Mouse (Mus musculus): ENCODE measurements around the gene Sult2b1.

The Sult2b1 gene

DNA sequence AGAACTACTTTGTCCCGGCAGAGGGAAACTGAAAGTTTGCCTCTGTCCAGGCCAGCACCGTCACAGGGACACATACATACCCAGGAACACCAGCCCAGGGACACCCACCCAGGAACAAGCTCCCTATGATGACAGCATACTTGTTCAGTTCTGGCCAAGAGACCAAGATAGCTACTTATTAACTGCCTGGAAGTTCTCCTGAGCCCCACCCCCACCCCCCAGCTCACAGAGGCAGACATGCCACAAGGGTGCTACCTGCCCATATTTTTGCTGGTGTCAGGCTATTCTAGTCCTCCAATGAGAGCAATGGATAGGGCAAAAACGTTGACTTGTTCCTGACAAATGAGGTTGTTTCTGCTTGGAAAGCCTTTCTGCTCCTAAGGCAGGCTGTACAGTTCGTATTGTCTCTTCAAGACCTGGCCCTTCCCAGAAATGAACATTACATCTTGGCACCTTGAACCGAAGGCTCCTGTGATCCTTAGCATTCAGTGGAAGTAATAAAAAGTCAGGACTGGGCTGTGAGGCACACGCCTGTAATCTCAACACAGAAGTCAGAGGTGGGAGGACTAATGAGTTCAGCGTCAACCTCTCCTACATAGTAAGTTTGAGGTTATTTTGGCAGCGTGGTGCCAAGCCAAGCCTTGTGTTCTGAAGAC lies 13.9 kb downstream of the Sult2b1 start:
- no peak for DNase-seq (ENCODE audit: low spot score in 2 of 2)

DNA sequence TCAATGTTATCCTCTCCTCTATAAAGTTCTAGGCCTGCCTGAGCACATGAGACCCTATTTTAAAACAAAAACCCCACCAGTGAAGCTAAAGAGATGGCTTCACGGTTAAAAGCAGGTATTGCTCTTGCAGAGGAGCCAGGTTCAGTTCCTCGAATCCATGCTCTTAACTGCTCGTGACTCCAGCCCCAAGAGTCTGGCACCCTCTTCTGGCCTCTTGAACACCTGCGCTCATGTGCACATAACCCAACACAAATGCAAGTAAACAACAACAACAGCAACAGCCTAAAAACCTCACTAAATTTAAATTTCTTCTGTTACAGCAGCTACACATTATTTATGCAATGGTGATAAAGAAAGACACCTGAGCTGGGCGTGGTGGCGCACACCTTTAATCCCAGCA lies 17.0 kb downstream of the Sult2b1 start:
- DNase-seq (ENCODE audit: low spot score in 2 of 2), result no peak

DNA sequence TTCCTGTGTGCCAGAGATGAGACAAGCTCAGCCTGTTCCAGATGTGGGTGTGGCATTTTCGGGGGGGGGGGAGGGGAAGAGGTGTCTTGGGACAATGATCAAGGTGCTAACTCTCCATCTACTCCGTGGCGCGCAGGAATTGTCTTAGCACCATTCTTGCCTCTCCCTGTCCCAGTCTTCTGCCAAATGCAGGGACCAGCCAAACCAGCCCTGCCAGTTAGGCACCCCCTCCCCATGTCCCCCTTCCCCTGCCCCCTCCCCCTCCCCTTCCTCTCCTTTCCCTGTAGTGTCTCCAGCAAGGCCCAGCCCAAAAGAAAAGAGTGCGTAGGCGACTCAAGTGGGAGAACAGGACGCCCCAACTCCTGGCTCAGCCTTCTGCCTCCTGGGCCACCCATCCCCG lies 17.7 kb downstream of the Sult2b1 start:
- no peak for DNase-seq (ENCODE audit: low spot score in 2 of 2)

DNA sequence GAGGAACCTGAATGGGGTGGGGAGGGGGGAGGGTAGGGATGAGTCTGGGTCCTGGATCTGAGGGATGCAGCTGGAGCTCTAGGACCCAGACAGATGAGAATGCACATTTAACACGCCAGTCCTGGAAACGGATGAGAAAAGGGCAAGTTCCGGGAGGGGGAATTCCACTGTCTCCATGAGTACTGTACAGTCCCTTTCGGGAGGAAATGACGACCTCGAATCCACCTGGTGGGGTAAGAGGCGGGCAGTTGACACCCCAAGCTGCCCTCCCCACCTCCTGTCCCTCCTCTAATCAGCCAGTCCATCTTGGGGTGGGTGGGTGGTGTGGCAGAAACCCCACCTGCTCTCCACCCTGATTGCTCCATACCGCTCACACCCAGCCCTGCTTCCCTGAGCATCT lies 18.5 kb downstream of the Sult2b1 start:
- DNase-seq (ENCODE audit: low spot score in 2 of 2), result no peak

DNA sequence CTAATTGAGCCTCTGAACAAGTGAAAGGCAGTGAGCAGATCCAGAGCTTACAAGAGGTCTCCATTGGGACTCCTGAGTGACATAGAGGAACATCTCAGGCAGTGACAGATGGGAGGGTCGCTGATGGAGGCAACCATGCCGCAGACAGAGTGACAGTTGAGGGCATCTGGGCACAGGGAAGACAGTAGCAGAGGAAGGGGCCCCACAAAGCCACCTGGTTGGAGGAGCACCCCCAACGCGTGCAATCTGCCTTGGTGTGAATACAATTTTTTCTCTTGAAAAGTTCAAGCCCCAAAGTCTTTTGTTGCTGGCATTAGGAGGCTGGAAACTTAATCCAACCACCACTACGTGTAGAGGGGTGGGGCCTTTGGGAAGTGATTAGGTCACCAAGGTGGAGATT lies 24.3 kb downstream of the Sult2b1 start:
- no peak for DNase-seq (ENCODE audit: low spot score in 2 of 2)

DNA sequence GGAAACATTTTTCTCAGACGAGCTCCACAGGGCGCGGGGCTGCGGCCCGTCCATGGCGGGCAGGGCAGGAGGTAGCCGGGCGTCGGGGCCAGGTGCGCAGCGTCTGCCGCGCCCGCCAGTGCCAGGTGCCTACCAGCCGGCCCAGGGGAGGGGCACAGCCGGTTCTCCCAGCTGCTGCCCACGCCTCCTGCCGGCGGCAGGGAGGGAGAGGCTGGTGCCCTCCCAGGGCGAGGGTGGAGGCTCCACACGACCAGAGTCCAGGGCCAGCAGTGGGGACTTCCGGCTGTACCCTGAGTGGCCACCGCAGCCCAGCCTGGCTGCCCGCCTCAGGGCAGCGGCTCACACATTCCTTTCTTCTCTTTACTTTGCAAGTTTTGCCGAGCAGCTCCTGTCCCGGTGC lies 25.1 kb downstream of the Sult2b1 start:
- no peak for DNase-seq (ENCODE audit: low spot score in 2 of 2)

DNA sequence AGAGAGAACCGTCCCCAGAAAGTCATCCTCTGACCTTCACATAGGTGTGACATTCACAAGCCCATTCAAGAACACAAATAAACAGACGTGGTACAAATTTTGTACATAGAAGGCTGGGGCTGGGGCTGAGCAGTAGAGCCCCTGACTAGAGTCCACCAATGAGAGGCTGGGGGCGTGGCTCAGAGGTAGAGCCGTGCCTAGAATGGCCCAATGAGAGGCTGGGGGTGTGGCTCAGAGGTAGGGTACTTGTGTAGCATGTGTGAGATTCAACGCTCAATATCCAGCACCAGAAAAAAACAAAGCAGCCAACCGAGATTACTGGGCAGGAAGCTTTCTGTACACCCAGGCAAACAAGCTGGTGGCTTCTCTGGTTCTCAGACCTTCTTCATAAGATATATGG lies 28.8 kb downstream of the Sult2b1 start:
- DNase-seq (ENCODE audit: low spot score in 2 of 2), result no peak

DNA sequence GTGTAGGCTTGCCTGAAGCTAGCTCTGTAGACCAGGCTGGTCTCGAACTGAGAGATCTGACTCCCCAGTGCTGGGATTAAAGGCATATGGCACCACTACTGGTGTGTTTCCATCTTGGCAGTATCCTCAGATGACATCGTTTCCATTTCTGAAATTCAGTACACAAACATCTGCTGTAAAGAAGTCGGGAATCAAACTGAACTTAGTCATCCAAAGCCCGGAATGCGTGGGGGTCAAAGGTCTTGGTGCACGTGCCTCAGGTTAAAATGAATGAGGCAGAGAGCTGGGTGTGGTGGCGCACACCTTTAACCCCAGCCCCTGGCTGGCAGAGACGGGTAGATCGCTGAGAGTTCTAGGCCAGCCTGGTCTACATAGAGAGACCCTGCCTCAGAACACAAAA lies 34.3 kb downstream of the Sult2b1 start:
- no peak for DNase-seq (ENCODE audit: low spot score in 2 of 2)

DNA sequence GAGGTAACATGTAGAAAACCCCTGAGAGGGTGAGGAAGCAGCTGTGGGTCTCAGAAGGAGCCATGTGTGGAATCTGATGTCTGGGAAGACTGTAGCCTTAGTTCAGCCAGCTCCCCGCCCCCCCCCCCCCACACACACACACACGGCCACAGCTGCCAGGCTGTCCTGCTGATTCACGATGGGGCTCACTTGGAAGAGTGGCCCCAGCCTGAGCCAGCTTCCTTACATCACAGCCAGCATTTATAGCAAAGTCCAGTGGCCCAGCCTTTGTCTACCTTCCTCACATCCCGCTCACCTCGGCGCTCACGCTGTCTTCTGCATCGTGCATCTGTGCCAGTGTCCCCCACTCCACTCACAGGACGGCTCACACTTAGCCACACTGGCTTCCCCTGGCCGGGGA lies 35.1 kb downstream of the Sult2b1 start:
- no peak for DNase-seq (ENCODE audit: low spot score in 2 of 2)

DNA sequence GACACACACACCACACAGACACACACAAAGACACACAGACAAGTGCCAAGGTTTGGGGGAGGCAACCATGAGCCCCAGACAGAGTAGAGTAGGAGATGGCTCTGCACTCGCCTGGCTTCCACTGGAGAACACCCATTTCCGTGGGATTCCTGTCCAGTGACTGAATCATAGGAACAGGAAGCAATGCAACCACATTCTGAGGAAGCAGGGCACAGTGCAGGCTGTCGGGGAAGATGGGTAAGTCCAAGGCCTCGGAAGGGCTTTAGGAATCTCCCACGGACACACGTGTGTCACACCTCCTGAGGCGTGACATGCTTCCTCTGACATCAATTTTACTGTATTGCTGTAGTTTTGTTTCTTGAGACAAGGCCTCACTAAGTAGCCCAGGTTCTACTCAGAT lies 36.4 kb downstream of the Sult2b1 start:
- DNase-seq (ENCODE audit: low spot score in 2 of 2), result no peak

DNA sequence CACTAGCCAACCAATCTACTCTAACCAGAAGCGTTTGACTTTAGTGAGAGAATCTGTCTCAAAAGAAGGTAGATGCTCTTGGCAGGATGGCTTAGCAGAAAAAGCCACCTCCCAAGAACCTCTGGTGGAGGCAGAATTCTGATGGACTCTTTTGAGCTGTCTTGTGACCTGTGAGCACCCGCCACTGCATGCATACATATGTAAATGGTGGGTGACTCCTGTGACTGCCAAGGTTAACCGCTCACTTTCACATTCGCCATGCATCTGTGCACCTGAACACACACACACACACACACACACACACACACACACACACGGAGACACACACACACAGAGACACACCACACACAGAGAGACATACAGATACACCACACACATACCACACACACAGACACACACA lies 37.0 kb downstream of the Sult2b1 start:
- no peak for DNase-seq (ENCODE audit: low spot score in 2 of 2)

DNA sequence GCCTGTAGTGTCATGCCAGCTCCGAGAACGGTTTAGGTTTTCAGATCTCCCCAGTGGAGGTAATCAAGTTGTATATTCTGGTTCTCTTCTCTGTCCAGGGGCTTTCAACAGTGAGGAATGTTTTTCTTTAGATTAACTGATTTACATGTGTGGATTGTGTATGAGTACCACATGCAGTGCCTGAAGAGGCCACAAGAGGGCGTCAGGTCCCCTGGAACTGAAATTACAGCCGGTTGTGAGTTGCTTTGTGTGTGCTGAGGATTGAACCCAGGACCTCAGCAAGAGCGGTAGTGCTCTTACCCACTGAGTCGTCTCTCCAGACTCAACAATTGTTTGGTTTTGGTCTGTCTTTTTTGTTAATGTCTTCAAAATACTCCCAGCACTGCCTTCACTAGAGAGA lies 38.0 kb downstream of the Sult2b1 start:
- no peak for DNase-seq (ENCODE audit: low spot score in 2 of 2)

DNA sequence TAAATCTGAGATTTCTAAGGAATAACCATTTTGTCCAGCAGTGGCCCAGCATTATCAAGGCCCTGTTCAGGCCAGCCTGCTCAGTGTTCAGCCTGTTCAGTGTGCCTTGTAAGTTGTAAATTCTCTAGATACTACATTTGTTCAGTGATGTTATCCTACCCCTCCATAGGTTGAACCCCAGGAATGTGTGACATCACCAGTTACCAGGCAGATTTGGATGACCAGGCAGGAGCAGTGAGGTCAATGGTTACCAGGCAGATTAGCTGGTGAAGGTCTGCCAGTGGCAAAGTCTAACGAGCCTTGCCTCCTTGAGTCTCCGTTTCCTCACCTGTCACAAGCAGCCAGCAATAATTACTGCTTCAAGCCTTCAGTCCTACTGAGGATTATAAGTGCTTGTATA lies 40.1 kb downstream of the Sult2b1 start:
- DNase-seq (ENCODE audit: low spot score in 2 of 2), result peak; percentile 61 to 67

DNA sequence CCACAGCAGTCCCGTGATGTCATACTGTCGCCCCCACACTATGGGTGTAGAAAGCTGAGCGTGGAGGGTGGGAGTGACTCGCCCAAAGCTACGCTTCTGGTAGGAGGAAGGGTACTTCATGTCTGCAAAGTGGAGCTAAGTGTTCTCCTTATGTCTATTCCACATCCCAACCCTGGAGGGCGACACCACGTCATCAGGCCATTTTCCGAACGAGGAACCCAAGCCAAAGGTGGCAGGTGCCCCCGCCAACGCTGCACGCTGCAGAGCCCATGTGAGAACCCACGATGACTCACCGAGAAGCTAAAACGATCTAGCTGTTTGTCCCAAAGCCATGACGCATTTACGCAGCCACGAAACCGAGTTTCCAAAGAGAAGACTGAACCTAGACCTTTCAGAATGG lies 42.1 kb downstream of the Sult2b1 start:
- DNase-seq (ENCODE audit: low spot score in 2 of 2), result peak; percentile 58 to 70

DNA sequence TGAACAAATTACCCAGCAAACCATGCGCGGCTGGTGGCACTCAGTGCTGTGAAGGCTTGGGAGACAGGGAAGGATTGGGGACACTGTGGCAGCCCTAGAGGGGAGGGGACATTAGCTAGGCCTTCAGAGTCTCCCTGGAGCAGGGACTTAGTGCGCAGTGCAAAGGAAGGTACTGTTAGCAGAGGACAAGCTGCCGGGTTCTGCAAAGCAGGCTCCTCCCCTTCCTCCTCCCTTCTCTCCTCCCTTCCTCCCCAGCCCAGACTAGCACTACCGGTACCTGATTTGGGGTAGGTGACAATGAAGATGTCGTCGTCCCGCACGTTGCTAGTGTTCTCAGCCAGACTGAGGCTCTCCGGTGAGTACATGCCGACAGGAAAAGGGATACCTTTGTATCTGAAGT lies 42.7 kb downstream of the Sult2b1 start:
- DNase-seq (ENCODE audit: low spot score in 2 of 2), result no peak

DNA sequence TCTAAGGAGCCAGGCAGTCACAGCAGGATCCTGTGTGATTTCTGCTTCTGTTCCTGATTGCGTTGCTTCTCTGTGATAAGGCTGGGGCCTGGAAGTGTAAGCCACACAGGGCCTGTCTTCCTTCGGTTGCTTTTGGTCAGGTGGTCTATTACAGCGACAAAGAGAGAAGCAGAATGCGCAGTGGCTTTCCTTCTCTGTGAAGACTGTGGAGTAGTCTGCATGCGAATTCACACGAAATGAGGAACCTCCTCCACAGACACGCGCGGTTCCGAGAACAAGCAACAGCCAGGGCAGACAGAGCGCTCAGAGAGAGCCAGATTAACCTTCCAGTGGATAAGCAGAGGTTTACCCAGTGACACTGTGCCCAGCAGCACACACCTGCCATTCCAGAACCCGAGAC lies 43.2 kb downstream of the Sult2b1 start:
- DNase-seq (ENCODE audit: low spot score in 2 of 2), result no peak

DNA sequence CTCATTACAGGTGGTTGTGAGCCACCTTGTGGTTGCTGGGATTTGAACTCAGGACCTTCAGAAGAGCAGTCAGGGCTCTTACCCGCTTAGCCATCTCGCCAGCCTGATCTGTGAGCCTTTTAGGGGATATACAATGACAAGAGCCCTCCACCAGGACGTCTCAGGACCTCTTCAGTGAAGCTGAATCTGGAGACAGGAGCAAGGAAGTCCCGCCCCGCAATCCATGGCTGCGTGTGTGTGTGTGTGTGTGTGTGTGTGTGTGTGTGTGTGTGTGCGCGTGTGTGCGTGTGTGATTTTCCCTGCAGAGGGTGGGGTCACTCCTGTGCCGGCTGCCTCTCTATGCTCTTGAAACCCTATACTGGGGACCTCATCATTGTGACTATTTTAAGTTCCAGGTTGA lies 44.6 kb downstream of the Sult2b1 start:
- DNase-seq (ENCODE audit: low spot score in 2 of 2), result no peak

DNA sequence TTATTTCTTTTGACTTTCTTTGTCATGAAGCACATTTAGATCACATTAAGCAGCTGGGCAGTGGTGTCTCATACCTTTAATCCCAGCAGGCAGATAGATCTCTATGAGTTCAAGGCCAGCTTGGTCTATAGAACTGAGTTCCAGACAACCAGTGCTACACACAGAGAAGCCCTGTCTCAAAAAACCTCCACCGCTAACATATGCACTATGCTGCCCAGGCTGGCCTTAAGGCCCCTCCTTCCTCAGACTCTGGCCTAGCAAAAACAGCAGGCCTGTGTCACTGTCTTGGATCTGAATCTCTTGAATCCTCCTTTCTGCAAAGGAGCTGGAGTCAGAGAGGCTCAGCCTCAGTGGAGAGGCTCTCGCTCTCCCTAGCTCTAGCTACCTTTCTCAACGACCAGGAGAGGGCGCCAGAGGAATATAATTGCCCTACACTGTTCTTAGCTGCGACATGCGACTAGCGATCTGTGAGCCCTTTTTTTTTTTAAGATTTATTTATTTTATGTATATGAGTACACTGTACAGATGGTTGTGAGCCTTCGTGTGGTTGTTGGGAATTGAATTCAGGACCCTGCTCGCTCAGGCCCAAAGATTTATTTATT lies 45.2 kb downstream of the Sult2b1 start:
- peak in 1 of 2 experiments; percentile 68 for DNase-seq (ENCODE audit: low spot score in 2 of 2)

DNA sequence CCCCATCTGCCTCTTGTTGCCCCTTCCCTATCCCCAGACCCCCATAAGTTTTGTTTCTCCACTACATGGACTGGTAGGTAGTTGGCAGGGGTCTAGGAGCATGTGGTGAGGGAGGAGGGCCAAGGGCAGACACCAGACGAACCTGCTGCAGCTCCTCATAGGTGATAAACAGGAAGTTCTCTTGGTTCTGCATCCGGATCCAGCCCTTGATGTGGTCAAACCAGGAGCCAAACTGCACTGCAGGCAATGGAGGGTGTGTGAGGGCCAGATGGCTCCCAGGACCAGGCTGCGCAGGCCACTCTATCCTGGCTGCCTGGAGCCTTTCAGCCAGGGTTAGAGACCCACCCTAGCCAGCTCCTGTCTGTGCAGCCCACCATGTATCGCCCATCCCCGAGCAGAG lies 51.0 kb downstream of the Sult2b1 start:
- no peak for DNase-seq (ENCODE audit: low spot score in 2 of 2)

DNA sequence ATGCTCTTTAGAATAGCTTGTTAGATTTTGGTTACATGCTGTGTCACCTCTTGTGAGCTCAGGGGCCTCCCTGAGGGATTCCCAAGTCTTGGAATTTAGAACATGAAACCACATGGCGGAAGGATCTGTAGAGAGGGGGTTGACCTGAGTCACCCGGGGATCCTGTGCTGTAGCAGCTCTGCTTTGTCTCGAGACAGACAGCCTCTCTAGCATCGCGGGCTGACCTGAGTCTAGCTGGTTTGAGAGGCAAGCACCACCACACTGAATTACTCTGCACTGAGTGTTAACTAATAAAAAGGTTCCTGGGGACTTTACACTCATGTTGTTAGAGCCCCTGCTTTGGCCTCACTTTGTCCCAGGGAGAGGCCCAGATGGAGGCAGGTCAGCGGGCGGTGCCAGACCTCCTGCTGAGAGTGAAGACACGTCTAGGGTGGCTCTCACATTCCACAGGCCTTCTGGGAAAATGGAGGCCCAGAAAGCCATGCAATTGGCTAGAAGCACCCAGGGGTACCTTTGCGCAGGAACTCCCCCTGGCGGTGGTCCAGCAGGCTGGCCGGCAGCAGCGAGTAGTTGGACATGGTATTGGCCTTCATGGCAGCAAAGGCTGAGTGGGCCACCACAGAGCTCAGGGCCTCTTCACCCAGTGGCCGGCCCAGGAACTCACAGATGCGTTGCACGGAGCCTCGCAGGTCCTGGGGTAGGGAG lies 53.6 kb downstream of the Sult2b1 start:
- DNase-seq (ENCODE audit: low spot score in 2 of 2), result no peak

DNA sequence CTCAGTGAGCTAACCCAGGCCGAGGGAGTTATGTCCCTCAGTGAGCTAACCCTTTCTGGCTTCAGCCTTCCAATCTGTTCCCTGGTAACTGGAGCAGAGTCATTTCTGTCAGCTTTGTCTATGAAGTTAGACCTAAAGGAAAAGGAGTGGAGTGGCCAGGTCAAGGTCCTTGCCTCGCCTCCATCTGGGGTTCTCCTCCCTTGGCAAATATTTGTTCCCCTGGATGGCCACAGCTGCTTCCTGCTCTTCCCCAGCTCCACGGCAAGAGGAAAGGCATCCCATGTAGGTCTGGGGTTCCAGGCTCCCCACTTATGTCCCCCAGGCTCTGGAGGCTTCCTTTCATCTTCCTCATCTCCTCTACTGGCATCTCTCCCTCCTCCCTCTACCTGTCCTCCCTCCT lies 56.8 kb downstream of the Sult2b1 start:
- DNase-seq (ENCODE audit: low spot score in 2 of 2), result no peak

DNA sequence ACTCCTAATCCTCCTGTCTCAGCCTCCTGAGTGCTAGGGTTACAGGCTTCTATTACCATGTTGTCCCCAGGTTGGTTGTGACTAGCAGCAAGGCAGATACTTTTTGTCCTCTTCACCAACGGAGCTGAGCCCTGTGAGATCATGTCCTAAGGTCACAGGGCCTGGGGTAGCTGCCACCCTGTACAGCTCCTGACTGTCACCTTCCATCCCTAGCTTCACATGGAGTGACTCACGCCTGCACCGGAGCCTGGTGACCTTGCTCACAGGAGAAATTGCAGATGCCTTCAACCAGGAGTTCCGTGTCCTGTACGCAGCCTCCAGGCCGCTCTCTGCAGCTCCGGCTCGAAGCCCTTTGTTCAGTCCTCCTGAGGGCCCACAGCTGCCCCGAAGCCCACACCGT lies 58.0 kb downstream of the Sult2b1 start:
- no peak for DNase-seq (ENCODE audit: low spot score in 2 of 2)

DNA sequence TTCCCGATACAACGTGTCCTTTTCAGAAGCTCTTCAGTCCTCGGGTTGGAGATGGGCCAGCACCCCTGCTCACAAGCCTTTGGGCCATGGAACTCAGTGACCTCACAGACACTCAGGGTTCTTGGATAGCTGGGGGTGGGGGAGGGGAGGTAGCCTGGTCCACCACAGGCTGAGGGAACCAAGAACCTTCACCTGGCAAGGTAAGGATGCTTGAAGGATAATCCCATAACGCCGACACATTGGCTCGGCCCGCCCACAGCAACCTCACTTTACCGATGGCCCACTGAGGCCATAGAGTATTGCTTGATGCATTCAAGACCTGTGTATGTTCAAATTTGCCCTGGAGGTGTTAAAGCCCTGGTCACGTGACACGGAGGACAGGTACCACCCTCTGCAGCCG lies 58.8 kb downstream of the Sult2b1 start, which contains the start of gene Spaca4:
Spaca4 (minus strand) TSS at position 101 of the 400 bp plus-strand sequence.
- no peak for DNase-seq (ENCODE audit: low spot score in 2 of 2)
